Mouse (Mus musculus) c-Kit-positive CD71-positive TER-119-negative erythroid progenitor cells, embryonic 14.5 days (primary cell): ENCODE results near the gene Mgrn1.

Experiments used
- DNase-seq: peaks from one replicate; pipeline ENCODE4 v3.0.0-alpha.2; 2013; ENCODE audit warnings: low read depth

The Mgrn1 gene

GRCm38 (mm10) chr16:4940311-4940850 is 54.3 kb downstream of the Mgrn1 start:
- no peak for DNase-seq

GRCm38 (mm10) chr16:4941016-4941415 is 55.0 kb downstream of the Mgrn1 start:
- no peak for DNase-seq

- no peak for DNase-seq
Measured at GRCm38 (mm10) chr16:4942868-4943267, 56.8 kb downstream of the Mgrn1 start.

- no peak for DNase-seq
Measured at GRCm38 (mm10) chr16:4943431-4943830, 57.4 kb downstream of the Mgrn1 start.

- no peak for DNase-seq
Measured at GRCm38 (mm10) chr16:4945415-4945814, 59.4 kb downstream of the Mgrn1 start.

- no peak for DNase-seq
Measured at GRCm38 (mm10) chr16:4946155-4946554, 60.1 kb downstream of the Mgrn1 start.

GRCm38 (mm10) chr16:4947378-4947777 is 61.3 kb downstream of the Mgrn1 start:
- DNase-seq = no peak

- DNase-seq = no peak
Measured at GRCm38 (mm10) chr16:4956609-4957008, 70.6 kb downstream of the Mgrn1 start.

- DNase-seq = no peak
Measured at GRCm38 (mm10) chr16:4957446-4957845, 71.4 kb downstream of the Mgrn1 start.

- DNase-seq = no peak
Measured at GRCm38 (mm10) chr16:4960260-4960659, 74.2 kb downstream of the Mgrn1 start.

- no peak for DNase-seq
Measured at GRCm38 (mm10) chr16:4963346-4963745, 77.3 kb downstream of the Mgrn1 start.

- peak; percentile 87 for DNase-seq
Measured at GRCm38 (mm10) chr16:4963797-4964709, 78.0 kb downstream of the Mgrn1 start, which contains the start of gene Anks3. Gene Anks3, minus strand, starts transcription at chr16:4964205.

GRCm38 (mm10) chr16:4964731-4965391 is 78.8 kb downstream of the Mgrn1 start:
- no peak for DNase-seq

- no peak for DNase-seq
Measured at GRCm38 (mm10) chr16:4965392-4966129, 79.5 kb downstream of the Mgrn1 start.

- no peak for DNase-seq
Measured at GRCm38 (mm10) chr16:4968426-4968825, 82.4 kb downstream of the Mgrn1 start.

GRCm38 (mm10) chr16:4969055-4969843 is 83.2 kb downstream of the Mgrn1 start:
- no peak for DNase-seq

GRCm38 (mm10) chr16:4971626-4972025 is 85.6 kb downstream of the Mgrn1 start:
- DNase-seq = no peak

- DNase-seq = no peak
Measured at GRCm38 (mm10) chr16:4974521-4974920, 88.5 kb downstream of the Mgrn1 start.

GRCm38 (mm10) chr16:4976180-4976579 is 90.1 kb downstream of the Mgrn1 start:
- DNase-seq = no peak

GRCm38 (mm10) chr16:4978275-4979051 is 92.4 kb downstream of the Mgrn1 start:
- DNase-seq = peak; percentile 31
